Mouse (Mus musculus) CH12F3 (cell line): ENCODE data around the gene Bmp6.

Experiments
- in situ Hi-C: fragments of 300-500 bp; cut with MboI; formaldehyde crosslinking; loops from 2 replicates; pipeline ENCODE4 v1.14.3; 2020; ENCODE audit warnings: low sequenced_read_pairs

Bmp6 gene

GRCm38 (mm10) chr13:38422491-38422890, 77.6 kb downstream of the Bmp6 start:
- in situ Hi-C loops, result no loop called here

- in situ Hi-C loops, result no loop called here
These were observed 80.4 kb downstream of the Bmp6 start for GRCm38 (mm10) chr13:38425294-38425693.

DNA sequence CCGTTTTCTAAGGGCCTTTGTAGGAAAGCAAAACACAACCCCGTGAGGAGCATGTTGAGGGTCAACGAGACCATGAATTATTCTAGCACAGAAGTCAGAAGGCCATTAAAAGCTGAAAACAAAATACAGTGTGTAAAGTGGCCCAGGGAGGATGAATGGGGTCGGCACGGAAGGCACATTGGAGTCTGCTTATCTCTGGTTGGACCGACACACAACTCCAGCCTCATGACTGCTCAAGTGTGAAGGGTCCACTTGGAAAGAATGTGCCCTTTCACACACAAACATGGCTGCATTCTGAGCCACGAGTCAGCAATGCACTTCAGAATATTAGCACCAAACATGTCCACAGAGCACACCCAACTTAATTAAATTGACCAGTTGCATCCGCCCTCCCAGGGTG, 84.8 kb downstream of the Bmp6 start:
- in situ Hi-C loops, result no loop called here

- in situ Hi-C loops, result no loop called here
These were observed 85.2 kb downstream of the Bmp6 start for GRCm38 (mm10) chr13:38430075-38430474.

- in situ Hi-C loops, result no loop called here
These were observed 89.9 kb downstream of the Bmp6 start for GRCm38 (mm10) chr13:38434831-38435230.

DNA sequence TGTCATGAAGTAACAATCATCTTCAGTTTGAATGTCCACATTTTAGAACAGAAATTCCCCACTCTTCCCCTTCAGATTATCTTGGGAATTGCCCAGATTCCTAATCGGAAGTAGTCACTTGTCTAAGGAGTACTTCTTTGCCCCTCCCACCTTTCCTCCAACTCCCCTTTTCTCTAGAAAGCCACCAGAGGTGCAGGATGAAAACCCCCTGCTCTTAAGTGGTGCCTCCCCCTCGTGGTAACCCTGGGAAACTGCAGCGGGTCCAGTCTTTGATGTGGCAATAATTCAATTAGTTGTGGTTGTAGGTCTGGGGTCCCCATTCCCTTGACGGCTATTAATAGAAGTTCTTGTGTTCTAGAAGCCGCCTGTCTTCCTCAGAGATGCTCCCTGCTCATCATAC, 93.0 kb downstream of the Bmp6 start:
- in situ Hi-C loops, result no loop called here

- in situ Hi-C loops, result no loop called here
These were observed 95.3 kb downstream of the Bmp6 start for GRCm38 (mm10) chr13:38440240-38440639.

- in situ Hi-C loops, result no loop called here
These were observed 103.7 kb downstream of the Bmp6 start for GRCm38 (mm10) chr13:38448516-38449015.

DNA sequence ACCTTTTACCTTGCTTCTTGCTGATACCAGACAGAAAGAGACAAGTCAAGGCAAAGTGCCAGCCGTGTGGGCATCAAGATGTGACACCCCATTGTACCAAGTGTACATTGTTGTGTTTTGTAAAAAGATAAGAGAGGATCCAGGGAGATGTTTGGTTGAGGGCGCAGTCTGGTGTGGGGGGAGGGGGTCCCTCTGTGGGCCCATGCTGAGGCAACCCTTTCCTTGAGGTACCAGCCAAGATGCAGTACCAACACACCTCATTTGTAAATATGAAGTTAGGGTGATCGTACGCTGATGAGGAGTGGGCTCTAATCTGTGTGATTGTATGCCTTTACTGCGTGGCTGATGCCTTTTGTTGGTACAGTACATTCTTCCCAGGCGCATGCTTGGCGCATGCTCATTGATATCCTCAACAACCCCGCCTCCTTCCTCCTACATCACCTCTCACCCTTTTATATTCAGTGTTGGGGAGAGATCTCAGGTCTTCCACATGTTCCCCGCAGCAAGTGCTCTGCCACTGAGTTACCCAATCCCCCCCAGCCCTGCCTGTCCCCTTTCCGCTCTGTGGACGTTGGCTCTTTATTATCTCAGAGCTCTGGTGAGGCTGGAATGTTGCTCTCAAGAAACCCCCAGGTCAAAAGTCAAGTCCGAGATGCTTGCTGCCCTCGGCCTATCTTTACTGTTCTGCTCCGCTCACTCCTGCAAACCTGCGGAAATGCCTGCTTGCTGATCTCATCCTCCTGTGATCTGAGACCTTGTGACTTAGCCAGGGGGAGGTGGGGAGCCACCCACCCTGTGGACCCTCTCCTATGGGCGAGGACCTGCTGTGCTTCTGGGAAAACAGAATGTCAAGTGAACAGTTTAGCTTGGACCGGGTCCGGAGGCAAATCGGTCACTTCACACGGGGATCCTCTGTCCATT, 105.4 kb downstream of the Bmp6 start:
- in situ Hi-C loops, result no loop called here

DNA sequence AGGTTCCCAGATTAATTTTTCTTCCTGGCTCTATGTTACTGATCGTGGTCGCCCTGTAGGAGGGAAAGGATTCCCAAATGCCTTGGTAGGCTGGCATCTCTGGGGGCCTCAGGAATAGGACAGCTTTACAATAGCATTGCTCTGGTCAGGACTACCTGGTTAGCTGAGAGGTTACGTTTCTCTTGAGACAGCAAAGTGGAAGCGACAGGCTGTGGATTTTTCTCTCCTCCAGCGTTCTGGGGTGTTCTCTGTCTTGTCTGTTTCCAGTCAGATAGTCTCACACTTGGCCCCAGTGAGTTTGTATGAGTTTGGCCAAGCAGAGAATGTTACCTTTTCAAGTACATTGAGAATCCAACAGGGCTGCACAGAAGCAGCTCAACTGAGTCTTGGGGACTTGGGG, 106.5 kb downstream of the Bmp6 start:
- in situ Hi-C loops, result no loop called here

- in situ Hi-C loops, result no loop called here
These were observed 118.5 kb downstream of the Bmp6 start for GRCm38 (mm10) chr13:38463410-38463809.

DNA sequence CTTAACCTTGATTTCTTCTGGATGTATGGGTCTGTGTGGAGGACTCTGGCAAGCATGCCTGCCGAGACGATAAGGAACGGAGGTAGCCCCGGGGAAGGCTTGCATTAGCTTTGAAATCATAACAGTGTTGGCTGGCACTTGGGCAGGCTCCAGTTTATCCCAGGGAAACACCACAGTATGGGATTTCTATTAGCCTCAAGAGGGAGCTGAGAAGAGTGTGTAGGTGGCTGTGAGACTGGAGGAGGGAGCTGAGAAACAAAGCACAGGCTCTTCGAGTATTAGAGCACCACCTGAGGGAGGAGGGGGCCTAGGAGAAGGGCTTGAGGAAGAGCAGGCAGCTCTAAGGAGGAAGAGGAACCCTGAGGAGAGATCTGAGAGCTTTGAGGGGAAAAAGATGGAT, 126.0 kb downstream of the Bmp6 start:
- in situ Hi-C loops, result no loop called here

DNA sequence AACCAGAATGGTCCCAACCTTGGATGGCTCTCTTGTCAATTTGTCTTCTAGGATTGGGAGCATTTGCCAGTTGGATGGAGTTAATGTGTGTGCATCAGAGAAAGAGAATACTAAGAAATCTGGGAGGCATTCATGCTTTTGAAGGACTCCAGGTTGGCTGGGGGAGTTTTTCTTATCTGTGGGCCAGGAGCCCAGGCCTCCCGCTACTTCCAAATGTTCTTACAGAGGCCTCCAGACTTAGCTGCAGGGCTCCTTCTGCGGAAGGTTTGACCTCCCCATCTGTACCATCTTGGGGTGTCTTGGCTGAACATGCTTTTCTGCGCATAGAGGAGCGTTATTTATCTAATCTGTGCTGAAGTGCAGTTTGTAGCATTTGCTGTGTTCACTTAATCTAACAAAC, 127.7 kb downstream of the Bmp6 start:
- in situ Hi-C loops, result no loop called here

DNA sequence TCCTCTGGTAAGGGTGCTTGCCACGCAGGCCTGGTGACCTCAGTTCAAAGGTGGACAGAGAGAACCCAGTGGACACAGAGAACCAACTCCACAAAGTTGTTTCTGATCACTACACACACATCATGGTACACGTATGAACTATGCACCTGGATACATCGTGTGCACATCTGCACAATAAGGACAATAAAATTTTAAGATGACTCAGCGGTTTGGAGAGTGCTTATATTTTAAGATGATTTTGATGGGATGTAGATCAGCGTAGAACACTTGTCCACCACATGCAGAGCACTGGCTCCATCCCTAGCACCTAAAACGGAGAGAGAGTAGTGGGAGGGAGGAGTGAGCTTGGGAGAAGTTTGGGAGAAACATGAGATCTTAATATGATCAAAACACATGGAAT, 128.6 kb downstream of the Bmp6 start:
- in situ Hi-C loops, result no loop called here

DNA sequence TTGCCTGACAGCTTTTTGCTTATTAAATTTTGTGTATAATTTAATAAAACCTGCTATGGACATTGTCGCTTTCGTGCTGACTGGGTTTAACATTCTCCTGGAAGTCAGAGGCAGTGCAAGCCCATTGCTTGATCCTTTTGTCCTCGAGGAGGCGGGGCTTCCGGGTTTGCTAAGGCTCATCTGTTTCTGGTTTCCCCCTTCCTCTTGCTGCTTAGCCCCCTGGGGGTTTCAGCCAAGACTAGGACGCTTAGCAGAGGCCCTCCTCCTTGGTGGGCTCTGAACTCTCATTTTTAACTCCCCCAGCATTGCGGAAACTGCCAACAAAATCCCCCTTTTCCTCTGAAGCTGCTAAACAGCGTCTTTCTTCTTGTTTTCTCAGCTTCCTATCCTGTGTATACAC, 132.0 kb downstream of the Bmp6 start:
- in situ Hi-C loops, result no loop called here

DNA sequence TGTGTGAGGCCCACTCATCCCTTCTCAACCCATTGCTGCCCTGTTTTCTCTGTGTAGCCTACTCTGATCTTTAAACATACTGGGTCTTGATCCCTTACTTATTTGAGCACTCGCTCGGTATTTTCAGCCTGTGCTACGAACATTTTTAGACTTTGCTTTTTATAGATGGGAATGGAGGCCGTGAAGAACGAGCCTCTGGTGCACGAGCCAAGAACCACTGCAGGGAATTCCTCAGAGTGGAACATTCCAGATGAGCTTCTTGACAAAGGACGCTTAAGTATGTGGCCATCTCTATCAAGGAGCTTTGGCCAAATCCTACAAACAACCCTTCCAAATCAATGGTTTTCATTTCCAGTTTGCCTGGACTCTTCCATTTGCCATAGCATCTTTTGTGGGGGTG, 136.1 kb downstream of the Bmp6 start:
- in situ Hi-C loops, result no loop called here

- in situ Hi-C loops, result no loop called here
These were observed 139.8 kb downstream of the Bmp6 start for GRCm38 (mm10) chr13:38484701-38485100.

GRCm38 (mm10) chr13:38486767-38487166, 141.9 kb downstream of the Bmp6 start:
- in situ Hi-C loops, result no loop called here

GRCm38 (mm10) chr13:38496715-38497114, 151.8 kb downstream of the Bmp6 start:
- in situ Hi-C loops, result no loop called here

DNA sequence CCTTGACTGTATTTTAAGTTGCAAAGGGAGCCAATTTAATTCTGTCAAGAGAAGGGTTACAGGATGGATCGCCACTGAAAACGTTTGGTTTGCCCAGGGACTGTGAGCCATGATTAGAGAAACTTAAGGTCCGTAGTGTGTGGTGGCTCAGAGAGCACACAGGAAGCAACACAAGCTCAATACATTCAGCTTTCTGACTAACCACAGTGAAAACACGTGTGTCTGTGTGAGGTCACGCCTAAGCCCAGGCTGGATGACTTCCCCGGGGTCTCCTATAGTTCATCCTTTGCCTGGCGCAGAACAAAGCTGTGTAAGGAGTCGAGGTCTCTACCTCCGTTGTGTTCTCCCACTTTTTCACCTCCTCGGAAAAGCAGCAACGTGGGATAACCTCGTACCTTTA, 156.4 kb downstream of the Bmp6 start:
- in situ Hi-C loops, result no loop called here

DNA sequence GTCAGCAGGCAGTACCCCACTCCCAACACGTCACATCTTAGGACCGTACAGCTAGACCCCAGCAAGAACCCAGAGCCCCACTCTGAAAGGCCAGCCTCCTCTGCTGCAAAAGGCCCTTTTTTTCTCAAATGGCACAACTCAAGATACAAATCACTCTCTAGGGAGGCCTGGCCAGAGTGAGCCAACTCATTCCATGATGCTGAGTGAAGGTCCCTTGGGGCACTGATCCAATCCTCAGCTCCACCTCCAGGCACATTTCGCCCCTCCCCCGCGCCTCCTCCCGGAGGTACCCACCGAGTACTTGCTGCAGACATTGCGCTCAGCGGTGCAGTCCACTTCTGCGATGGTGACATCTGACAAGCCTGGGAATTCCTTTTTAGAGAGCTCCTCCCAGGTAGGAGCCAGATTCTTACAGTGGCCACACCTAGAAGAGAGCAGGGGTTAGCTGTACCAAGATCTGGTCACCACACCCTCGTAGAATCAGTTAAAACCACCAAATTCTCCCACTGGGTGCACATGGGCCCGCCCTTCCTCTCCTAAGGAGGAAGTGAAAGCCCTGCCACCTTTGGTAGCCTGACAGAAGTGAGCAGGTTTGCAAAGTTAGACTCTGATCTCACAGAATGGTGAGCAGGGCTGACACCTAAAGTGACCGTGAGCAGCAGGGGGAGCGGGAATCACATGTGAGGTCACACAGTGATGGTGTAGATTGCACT, 158.4 kb downstream of the Bmp6 start:
- in situ Hi-C loops, result no loop called here

GRCm38 (mm10) chr13:38506320-38506719, 161.4 kb downstream of the Bmp6 start:
- in situ Hi-C loops, result no loop called here
